Mouse (Mus musculus) lung, embryonic 16.5 days (tissue): Measurements from ENCODE around the gene Sp7. TPM values are rescaled to one million over a fixed set of nuclear protein-coding genes. Genes with fewer than 3 reads are reported as not detected.
A peak's percentile ranks its signal among the peaks of the same experiment; 100 is the strongest.

Experiments used
- ATAC-seq: fragments of 200-750 bp; cut with Nextera tagmentation; 2 replicates; pipeline ENCODE4 v1.8.0; 2017; ENCODE audit warnings: low read depth, mild to moderate bottlenecking, moderate library complexity
- H3K27ac ChIP-seq: fragments of 300-500 bp; sonication (generic); 2 replicates; pipeline ENCODE4 v1.5.1; 2014; ENCODE audit warnings: mild to moderate bottlenecking, control low read depth, low read length
- H3K27me3 ChIP-seq: fragments of 300-500 bp; sonication (generic); 2 replicates; pipeline ENCODE4 v1.6.1; 2014; ENCODE audit warnings: low read depth, low read length, mixed read lengths; ENCODE audit not compliant: control insufficient read depth, insufficient read depth
- H3K36me3 ChIP-seq: fragments of 300-500 bp; sonication (generic); 2 replicates; pipeline ENCODE4 v1.6.1; 2014; ENCODE audit warnings: low read length; ENCODE audit not compliant: control insufficient read depth, insufficient read depth
- H3K4me1 ChIP-seq: fragments of 300-500 bp; sonication (generic); replicated peaks from 2 replicates; pipeline ENCODE4 v1.6.1; 2014; ENCODE audit warnings: low read length, mixed read lengths; ENCODE audit not compliant: control insufficient read depth, insufficient read depth
- H3K4me2 ChIP-seq: fragments of 300-500 bp; sonication (generic); 2 replicates; pipeline ENCODE4 v1.6.1; 2014; ENCODE audit warnings: low read depth, low read length, control low read depth
- H3K4me3 ChIP-seq: fragments of 300-500 bp; sonication (generic); 2 replicates; pipeline ENCODE4 v1.5.1; 2014; ENCODE audit warnings: mild to moderate bottlenecking, low read length, control low read depth
- H3K9ac ChIP-seq: fragments of 300-500 bp; sonication (generic); 2 replicates; pipeline ENCODE4 v1.6.1; 2014; ENCODE audit warnings: low read length, control low read depth
- H3K9me3 ChIP-seq: fragments of 300-500 bp; sonication (generic); 2 replicates; pipeline ENCODE4 v1.6.1; 2016; ENCODE audit warnings: low read length; ENCODE audit not compliant: control insufficient read depth
- WGBS: fragments of 180-500 bp; shearing (Covaris S2); extraction: QIAGEN DNeasy Blood & Tissue Kit; methylation state at CpG from one replicate; pipeline ENCODE4 v1.1.7; 2014; 5-methylcytosine and 5-hydroxymethylcytosine counted together
- polyA plus RNA-seq: library from polyadenylated mRNA; unstranded; fragments of >200 nt; fragmentation: Nextera tagmentation; extraction: Ambion mirVana; gene quantifications from 2 replicates; pipeline ENCODE4 v1.2.1, GENCODE M21; 2015

Sp7 gene
- polyA plus RNA-seq, 1 experiment from 2014 or later: 1.6 TPM

DNA sequence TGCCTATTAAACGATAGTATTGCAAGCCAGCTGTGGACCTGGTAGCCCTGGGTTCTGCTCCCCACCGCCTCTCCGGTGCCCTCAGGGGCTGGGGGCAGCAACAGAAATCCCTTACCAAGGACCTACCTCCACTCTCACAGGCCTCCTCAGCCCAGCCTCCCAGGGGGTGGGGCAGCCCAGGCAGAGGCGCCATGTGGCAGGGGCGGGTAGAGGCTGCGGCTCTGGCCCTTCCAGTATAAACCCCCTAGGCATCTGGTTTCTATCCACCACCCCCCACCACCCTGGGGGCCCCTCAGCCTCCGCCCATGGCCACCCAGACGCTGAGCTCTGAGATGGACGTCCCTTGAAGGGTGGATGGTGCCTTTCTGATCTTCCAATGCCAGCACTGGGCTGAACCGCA is 3.7 kb upstream of the Sp7 start:
- Histone ChIP-seq H3K27me3 (peaks cover 5% of the 10 kb centered on the region; the same call in 1 of the 2 replicates), H3K36me3 (no peaks in the 10 kb centered on the region), H3K4me2 (peak overlapping the region; percentile 35), H3K4me1 (peaks cover 15% of the 10 kb centered on the region), H3K9ac (peak overlapping the region; percentile 60), H3K4me3 (no peak overlapping the region), H3K9me3 (no peaks in the 10 kb centered on the region), H3K27ac (no peak overlapping the region)
- WGBS: 20% methylated on average over 10 of the region's 10 CpGs
- ATAC-seq: peak; percentile 55

DNA sequence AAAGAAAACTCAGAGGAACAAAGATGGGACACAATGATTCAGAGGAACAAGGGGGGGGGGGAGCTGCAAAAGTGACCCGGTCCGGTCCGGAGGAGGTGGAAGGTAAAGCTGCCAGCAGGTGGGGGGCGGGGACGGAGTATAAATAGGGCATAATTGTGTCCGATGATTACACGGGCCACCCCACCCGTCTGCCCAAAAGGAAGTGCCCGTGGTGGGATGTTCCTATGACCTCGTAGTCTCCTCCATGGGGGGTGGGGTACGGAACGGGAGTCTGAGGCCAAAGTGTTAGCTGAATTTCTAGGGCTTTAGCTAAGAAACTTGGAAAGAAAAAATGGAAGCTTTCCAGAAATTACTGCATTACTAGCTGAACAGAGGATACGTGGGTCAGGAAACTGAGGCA is 3.0 kb upstream of the Sp7 start:
- H3K36me3 ChIP-seq: no peaks in the 10 kb centered on the region
- 18% methylated on average over 13 of the region's 13 CpGs for WGBS
- peaks cover 15% of the 10 kb centered on the region for H3K4me1 ChIP-seq
- no peak overlapping the region for H3K27ac ChIP-seq
- H3K4me3 ChIP-seq: no peak overlapping the region
- no peaks in the 10 kb centered on the region for H3K9me3 ChIP-seq
- no peak for ATAC-seq
- H3K4me2 ChIP-seq: no peak overlapping the region; the same call in 1 of the 2 replicates
- peaks cover 11% of the 10 kb centered on the region; the same call in 1 of the 2 replicates for H3K27me3 ChIP-seq
- H3K9ac ChIP-seq: no peak overlapping the region; the same call in 1 of the 2 replicates

DNA sequence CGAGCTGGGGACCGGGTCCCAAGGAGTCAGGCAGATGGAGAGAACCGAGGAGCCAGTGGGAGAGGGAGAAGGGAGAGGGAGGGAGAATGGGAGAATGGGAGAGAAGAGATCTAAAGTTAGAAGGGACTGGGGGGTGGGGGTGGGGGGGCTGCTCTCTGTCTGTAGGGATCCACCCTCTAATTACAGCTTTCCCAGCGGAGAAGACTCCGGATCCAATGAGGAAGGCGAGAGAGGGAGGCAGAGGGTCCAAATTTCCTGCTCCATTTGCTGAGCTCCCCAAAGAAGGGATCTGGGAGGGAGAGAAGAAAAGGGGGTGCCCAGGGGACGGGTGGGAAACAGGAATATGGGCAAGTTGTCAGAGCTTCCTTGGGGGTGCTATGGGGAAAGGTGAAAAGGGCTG is 744 bp downstream of the Sp7 start:
- peak overlapping the region; percentile 24 for H3K4me3 ChIP-seq
- H3K27me3 ChIP-seq: peaks cover 11% of the 10 kb centered on the region; the same call in 1 of the 2 replicates
- H3K4me1 ChIP-seq: peaks cover 15% of the 10 kb centered on the region
- peak overlapping the region; percentile 51 for H3K4me2 ChIP-seq
- H3K27ac ChIP-seq: no peak overlapping the region
- peak overlapping the region; percentile 56 for H3K9ac ChIP-seq
- H3K9me3 ChIP-seq: no peaks in the 10 kb centered on the region
- H3K36me3 ChIP-seq: no peaks in the 10 kb centered on the region
- no peak for ATAC-seq
- 8% methylated on average over 7 of the region's 7 CpGs for WGBS

DNA sequence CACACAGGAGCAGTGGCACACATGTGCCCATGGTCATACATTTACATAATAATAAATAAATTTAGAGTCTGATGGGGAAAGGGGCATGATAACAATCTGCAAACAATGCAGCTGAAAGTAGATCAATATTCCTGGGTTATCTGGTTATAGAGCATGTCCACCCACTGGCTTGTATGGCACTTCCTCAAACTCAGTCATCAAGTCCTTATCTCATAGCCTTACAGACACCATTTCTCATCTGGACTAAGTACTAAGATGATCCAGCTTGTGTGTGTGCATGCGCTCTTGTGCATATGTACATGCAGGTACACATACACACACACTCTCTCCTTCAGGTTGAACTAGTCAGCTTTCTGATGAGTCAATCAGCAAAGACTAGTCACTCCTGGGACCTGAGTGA is 2.3 kb downstream of the Sp7 start:
- peaks cover 3% of the 10 kb centered on the region for H3K4me1 ChIP-seq
- no peak overlapping the region for H3K4me2 ChIP-seq
- no peak for ATAC-seq
- H3K27me3 ChIP-seq: peaks cover 7% of the 10 kb centered on the region; the same call in 1 of the 2 replicates
- H3K4me3 ChIP-seq: no peak overlapping the region
- WGBS: 93% methylated on average over 1 of the region's 1 CpGs
- H3K9ac ChIP-seq: no peak overlapping the region
- H3K9me3 ChIP-seq: no peaks in the 10 kb centered on the region
- no peak overlapping the region for H3K27ac ChIP-seq
- H3K36me3 ChIP-seq: no peaks in the 10 kb centered on the region

DNA sequence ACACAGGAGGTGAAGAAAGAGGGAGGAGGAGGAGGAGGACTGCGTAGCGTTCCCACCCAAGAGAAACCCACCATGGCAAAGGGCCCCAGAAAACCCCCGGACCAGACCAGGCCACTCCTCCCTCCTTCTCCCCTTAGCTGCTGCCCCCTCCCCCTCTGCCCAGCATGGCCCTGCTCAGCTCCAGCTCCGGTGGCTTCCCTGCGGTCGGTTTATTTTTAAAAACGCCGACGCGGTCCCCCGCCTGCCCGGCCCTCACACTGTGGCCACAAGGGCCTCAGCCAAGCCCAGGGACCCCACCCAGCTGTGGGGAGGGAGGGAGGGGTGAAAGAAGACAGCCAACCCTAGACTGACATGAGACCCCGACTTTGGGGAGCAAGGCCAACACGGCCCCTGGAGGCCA is 4.3 kb downstream of the Sp7 start:
- peaks cover 17% of the 10 kb centered on the region for H3K27me3 ChIP-seq
- H3K36me3 ChIP-seq: no peaks in the 10 kb centered on the region
- WGBS: 6% methylated on average over 14 of the region's 14 CpGs
- no peaks in the 10 kb centered on the region for H3K9me3 ChIP-seq
- H3K4me3 ChIP-seq: peak overlapping the region; percentile 1; the same call in 1 of the 2 replicates
- H3K4me2 ChIP-seq: peak overlapping the region; percentile 42
- H3K4me1 ChIP-seq: peaks cover 18% of the 10 kb centered on the region
- no peak overlapping the region for H3K27ac ChIP-seq
- peak; percentile 60 for ATAC-seq
- peak overlapping the region; percentile 54 for H3K9ac ChIP-seq

DNA sequence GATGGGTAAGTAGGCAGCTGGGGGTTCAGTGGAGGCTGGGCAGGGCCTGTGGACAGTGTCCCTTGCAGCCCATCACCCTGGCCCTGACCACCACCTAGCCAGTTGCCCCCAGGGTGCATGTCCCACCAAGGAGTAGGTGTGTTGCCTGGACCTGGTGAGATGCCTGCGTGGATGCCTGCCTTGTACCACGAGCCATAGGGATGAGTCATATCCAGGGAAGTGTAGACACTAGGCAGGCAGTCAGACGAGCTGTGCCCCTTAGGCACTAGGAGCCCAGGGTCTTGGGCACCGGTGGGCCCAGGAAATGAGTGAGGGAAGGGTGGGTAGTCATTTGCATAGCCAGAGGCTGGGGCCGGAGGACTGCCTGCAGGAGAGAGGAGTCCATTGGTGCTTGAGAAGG is 8.1 kb downstream of the Sp7 start:
- Histone ChIP-seq H3K9ac (no peak overlapping the region), H3K36me3 (no peaks in the 10 kb centered on the region), H3K9me3 (no peaks in the 10 kb centered on the region), H3K27ac (no peak overlapping the region), H3K4me2 (peak overlapping the region; percentile 46; the same call in 1 of the 2 replicates), H3K27me3 (peaks cover 13% of the 10 kb centered on the region), H3K4me1 (peaks cover 23% of the 10 kb centered on the region), H3K4me3 (no peak overlapping the region)
- WGBS: 26% methylated on average over 5 of the region's 5 CpGs
- no peak for ATAC-seq

DNA sequence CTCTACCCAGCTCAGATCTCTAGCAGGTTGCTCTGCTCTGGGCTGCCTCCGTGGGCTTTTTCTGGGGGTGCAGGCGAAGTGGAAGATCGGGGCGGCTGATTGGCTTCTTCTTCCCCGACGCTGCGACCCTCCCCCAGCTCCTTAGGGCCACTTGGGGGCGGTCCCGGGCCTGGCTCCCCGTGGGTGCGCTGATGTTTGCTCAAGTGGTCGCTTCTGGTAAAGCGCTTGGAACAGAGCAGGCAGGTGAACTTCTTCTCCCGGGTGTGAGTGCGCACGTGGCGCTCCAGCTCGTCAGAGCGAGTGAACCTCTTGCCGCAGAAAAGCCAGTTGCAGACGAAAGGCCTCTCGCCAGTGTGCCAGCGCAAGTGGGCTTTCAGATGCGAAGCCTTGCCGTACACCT is 8.9 kb downstream of the Sp7 start:
- Histone ChIP-seq H3K27ac (no peak overlapping the region), H3K4me2 (peak overlapping the region; percentile 46), H3K9me3 (no peaks in the 10 kb centered on the region), H3K36me3 (no peaks in the 10 kb centered on the region), H3K4me1 (peaks cover 23% of the 10 kb centered on the region), H3K4me3 (peak overlapping the region; percentile 11), H3K9ac (peak overlapping the region; percentile 47; the same call in 1 of the 2 replicates), H3K27me3 (peaks cover 13% of the 10 kb centered on the region)
- no peak for ATAC-seq
- WGBS: 4% methylated on average over 25 of the region's 25 CpGs

DNA sequence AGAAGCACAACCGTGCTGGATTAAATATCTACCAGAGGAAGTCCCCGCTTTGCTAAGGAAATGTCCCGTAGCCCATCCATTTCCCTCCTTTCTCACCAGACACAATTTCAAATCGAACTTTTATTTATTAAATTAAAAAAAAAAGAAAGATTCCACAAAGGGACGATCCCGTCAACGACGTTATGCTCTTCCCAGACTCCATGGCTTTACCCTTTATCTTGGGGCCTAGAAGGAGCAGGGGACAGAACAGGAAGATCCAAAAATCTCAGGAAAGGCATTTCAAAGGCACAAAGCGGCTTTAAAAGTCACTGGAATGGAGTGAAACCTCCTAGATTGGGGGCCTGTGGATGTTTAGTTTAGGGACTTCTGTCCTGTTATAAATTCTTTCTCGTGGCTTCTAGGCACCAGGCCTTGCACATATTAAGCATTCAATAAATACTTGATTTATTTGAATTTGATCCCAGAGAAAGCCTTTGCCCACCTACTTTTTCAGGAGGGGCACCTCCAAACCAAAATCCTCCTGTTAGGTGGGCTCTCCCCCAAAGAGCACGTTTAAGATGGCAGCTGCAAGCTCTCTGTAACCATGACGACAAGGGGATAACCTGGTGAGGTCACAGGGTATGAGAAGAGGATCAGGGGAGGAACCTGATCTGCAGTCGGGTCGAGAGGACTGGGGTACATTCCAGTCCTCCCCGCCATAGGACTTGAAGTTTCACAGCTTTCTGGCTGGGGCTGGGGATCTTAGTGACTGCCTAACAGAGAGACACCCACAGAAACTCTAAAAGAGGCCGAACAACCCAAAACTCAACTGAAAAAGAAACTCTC is 10.3 kb downstream of the Sp7 start:
- Histone ChIP-seq H3K27me3 (peaks cover 13% of the 10 kb centered on the region), H3K27ac (peak overlapping the region; percentile 88), H3K36me3 (no peaks in the 10 kb centered on the region), H3K4me3 (peak overlapping the region; percentile 64; the same call in 1 of the 2 replicates), H3K9me3 (no peaks in the 10 kb centered on the region), H3K4me2 (peak overlapping the region; percentile 91), H3K4me1 (peaks cover 23% of the 10 kb centered on the region), H3K9ac (peak overlapping the region; percentile 87)
- 40% methylated on average over 16 of the region's 16 CpGs for WGBS
- no peak for ATAC-seq

DNA sequence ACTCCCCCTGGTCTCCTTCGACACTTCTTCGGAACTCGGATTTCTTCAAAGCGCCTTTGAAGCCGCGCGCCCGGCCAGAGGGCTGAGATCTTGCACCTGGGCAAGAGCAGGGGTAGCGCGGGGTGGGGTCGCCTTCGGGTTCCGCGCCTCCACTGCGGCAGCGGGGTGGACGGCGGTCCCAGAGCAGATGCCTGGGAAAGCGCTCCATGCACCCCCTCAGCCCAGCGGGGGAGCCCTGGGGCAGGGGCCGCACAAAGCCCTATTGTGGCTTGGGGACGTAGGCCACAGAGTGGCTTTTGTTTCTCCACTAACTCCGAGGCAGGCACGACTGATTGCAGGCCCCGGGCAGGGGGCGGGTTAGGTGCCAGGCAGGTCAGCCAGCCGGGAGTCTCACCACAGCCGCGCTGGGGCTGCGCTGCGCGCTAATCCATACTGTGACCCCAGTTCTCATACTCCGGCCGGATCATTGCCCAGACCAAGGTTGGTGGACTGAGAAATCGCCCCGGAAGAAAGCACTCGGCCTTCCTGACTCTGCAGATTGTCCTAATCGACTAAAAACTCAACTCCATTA is 11.0 kb downstream of the Sp7 start:
- H3K9ac ChIP-seq: peak overlapping the region; percentile 87
- H3K4me3 ChIP-seq: peak overlapping the region; percentile 64
- peak; percentile 55 for ATAC-seq
- no peaks in the 10 kb centered on the region for H3K36me3 ChIP-seq
- no peaks in the 10 kb centered on the region for H3K9me3 ChIP-seq
- H3K27ac ChIP-seq: peak overlapping the region; percentile 88
- 3% methylated on average over 38 of the region's 38 CpGs for WGBS
- H3K4me2 ChIP-seq: peak overlapping the region; percentile 91
- H3K4me1 ChIP-seq: peaks cover 26% of the 10 kb centered on the region
- peaks cover 13% of the 10 kb centered on the region for H3K27me3 ChIP-seq
